25 mouse cellular contexts compared by ENCODE assay signal in the genomic region with DNA sequence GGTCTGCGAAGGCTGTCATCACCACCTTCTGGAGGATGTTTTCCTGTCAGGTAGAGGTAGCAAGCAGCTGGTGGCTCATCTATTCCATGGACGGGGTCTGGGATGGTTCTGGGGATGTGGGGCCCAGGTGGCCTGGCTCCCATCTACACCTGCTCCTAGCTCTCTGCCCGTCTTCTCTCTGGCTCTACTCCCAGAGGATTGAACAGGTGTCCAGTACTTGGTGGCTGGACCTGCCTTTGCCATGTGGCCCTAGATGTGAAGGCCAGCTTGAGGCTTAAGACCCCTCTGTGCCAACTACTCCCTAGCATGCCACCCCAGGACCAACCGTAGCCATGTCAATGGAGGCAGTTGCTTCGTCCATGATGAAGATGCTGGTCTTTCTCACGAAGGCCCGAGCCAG. TPM values are rescaled to one million over a fixed set of nuclear protein-coding genes. Genes with fewer than 3 reads are reported as not detected.
DNase-seq lines count a peak whose midpoint lies in the region; ATAC-seq and TF ChIP-seq lines count a peak whose summit lies in the region.
"Had no signal": no experiment of that assay in that cellular context is flagged by ENCODE, and none has a peak within 500 bp of the region (broad histone marks: within the 10 kb centered on the region; RNA-seq: fewer than 3 reads in every experiment).

No protein-coding gene starts in this region.

- H3K9ac ChIP-seq in midbrain, embryonic 15.5 days = no peak overlapping the region
- H3K9ac ChIP-seq: forebrain, postnatal 0 days; heart, embryonic 12.5 days; heart, embryonic 15.5 days; hindbrain, embryonic 13.5 days; intestine, embryonic 15.5 days had no signal

- no peaks in the 10 kb centered on the region for H3K36me3 ChIP-seq in midbrain, embryonic 15.5 days (replicated peaks)
- H3K36me3 ChIP-seq: forebrain, embryonic 10.5 days; heart, embryonic 12.5 days; heart, embryonic 15.5 days; hindbrain, embryonic 10.5 days; hindbrain, embryonic 13.5 days; intestine, embryonic 15.5 days had no signal

- peaks cover 27% of the 10 kb centered on the region for H3K4me1 ChIP-seq in cerebellum, adult 2 months (ENCODE audit: control insufficient read depth, insufficient read depth, low read length)
- H3K4me1 ChIP-seq in midbrain, embryonic 15.5 days = 0 out of 2 replicates have a peak, but pooled peaks cover 2% of the 10 kb centered on the region
- H3K4me1 ChIP-seq: intestine, embryonic 15.5 days had no signal

- H3K27me3 ChIP-seq in cerebellum, adult 2 months (ENCODE audit: control insufficient read depth, insufficient read depth, low read length) = no peaks in the 10 kb centered on the region
- H3K27me3 ChIP-seq in midbrain, embryonic 15.5 days (replicated peaks) = no peaks in the 10 kb centered on the region
- H3K27me3 ChIP-seq: intestine, embryonic 15.5 days had no signal

- H3K27ac ChIP-seq in cerebellum, adult 2 months (ENCODE audit: insufficient read depth, low read length) = no peak overlapping the region
- no peak overlapping the region for H3K27ac ChIP-seq in midbrain, embryonic 15.5 days
- H3K27ac ChIP-seq: forebrain, embryonic 10.5 days; gastrocnemius, adult 2 months; heart, embryonic 15.5 days; hindbrain, embryonic 10.5 days; hindbrain, embryonic 13.5 days; intestine, embryonic 15.5 days had no signal

- no peaks in the 10 kb centered on the region for H3K9me3 ChIP-seq in midbrain, embryonic 15.5 days
- H3K9me3 ChIP-seq: forebrain, embryonic 10.5 days; heart, embryonic 12.5 days; heart, embryonic 15.5 days; hindbrain, embryonic 10.5 days; hindbrain, embryonic 13.5 days; intestine, embryonic 15.5 days had no signal

- no peak for TF ChIP-seq CTCF in cerebellum, adult 2 months (IDR thresholded peaks at IDR 0.05; ENCODE audit: borderline replicate concordance, insufficient read depth, low read depth, low read length)

- ATAC-seq in midbrain, embryonic 15.5 days (replicated peaks) = no peak
- ATAC-seq: activated CD4-positive, CD25-positive, alpha-beta regulatory T cell, adult 4 months; forebrain, embryonic 14.5 days; forebrain, postnatal 0 days; hindbrain, embryonic 16.5 days; intestine, embryonic 15.5 days had no signal

- DNase-seq in cerebellum, adult 11 months = peak; percentile 45
- DNase-seq in cerebellum, adult 8-10 months = no peak
- peak; percentile 48 to 62 for DNase-seq in cerebellum, adult 2 months
- DNase-seq in cerebellum, postnatal 10 days = peak; percentile 65 to 66
- DNase-seq in cerebellum, postnatal 36 days = peak; percentile 44
- no peak for DNase-seq in heart, adult 8-10 months (ENCODE audit: low spot score)
- DNase-seq: adrenal gland, adult 8-10 months; adrenal gland, postnatal 25 days; forebrain, postnatal 0 days; gastrocnemius, adult 2 months; gastrocnemius, postnatal 14 days; heart, adult 11 months; heart, postnatal 10 days; heart, postnatal 36 days; kidney, adult 11 months had no signal

- no peak overlapping the region for H3K4me2 ChIP-seq in midbrain, embryonic 15.5 days
- H3K4me2 ChIP-seq: heart, embryonic 12.5 days; heart, embryonic 15.5 days; hindbrain, embryonic 13.5 days; intestine, embryonic 15.5 days had no signal

- no peak overlapping the region for H3K4me3 ChIP-seq in cerebellum, adult 2 months (replicated peaks; ENCODE audit: insufficient read depth, low read depth, low read length)
- H3K4me3 ChIP-seq in midbrain, embryonic 15.5 days = no peak overlapping the region
- H3K4me3 ChIP-seq: forebrain, embryonic 10.5 days; gastrocnemius, adult 2 months; heart, embryonic 12.5 days; heart, embryonic 15.5 days; hindbrain, embryonic 10.5 days; hindbrain, embryonic 13.5 days; intestine, embryonic 15.5 days had no signal

- WGBS in cerebellum, adult 2 months = 52% methylated on average over 7 of the region's 7 CpGs
- 96% methylated on average over 7 of the region's 7 CpGs for WGBS in midbrain, embryonic 15.5 days

- no peak for TF ChIP-seq POLR2A in cerebellum, adult 2 months (IDR thresholded peaks at IDR 0.05; ENCODE audit: borderline replicate concordance, insufficient read depth, low read length)

RNA-seq across cellular contexts. Expression of a gene that starts 4.9 kb away (rescaled TPM):
- 42.8 and 47.5 TPM in 2 replicates for polyA plus RNA-seq in cerebellum, adult 2 months (2012; rRNA removed)
- 100 to 1,000 TPM; 130 to 134 (median 132) TPM for total RNA-seq in heart, adult 8-10 months (2022)
- 2.3 and 2.4 TPM in 2 replicates for polyA plus RNA-seq in midbrain, embryonic 15.5 days (2015; fragmentation: Nextera tagmentation; extraction: Ambion mirVana)
- polyA plus RNA-seq: activated CD4-positive, CD25-positive, alpha-beta regulatory T cell, adult 4 months had no signal

Comparison
In these comparisons a context has a peak if more than half of its experiments do, and no peak if none do; other contexts are left out.
1. DNase-seq: peak in cerebellum, adult 11 months (single experiment), cerebellum, adult 2 months (2 of 2), cerebellum, postnatal 10 days (2 of 2) and cerebellum, postnatal 36 days (2 of 2); none in cerebellum, adult 8-10 months (single experiment) and heart, adult 8-10 months (single experiment).
2. RNA of a gene that starts 4.9 kb away (polyA plus RNA-seq): 42.8 to 47.5 TPM in cerebellum, adult 2 months; 2.3 to 2.4 TPM in midbrain, embryonic 15.5 days; every median in the first group is over 10 times any median in the second.